Mouse (Mus musculus) adrenal gland, adult (tissue): ENCODE results near the gene D430041D05Rik.
A peak's percentile ranks its signal among the peaks of the same experiment; 100 is the strongest.

Source experiments
- DNase-seq, 2 experiments: peaks; one replicate each; pipeline ENCODE4 v3.0.0; 2022 to 2023; ENCODE audit warnings: low spot score in 1 of 2; ENCODE audit not compliant: inconsistent age in 2 of 2

D430041D05Rik gene

GRCm38 (mm10) chr2:104163978-104164487 is 246.8 kb downstream of the D430041D05Rik start:
- DNase-seq, result no peak

- no peak for DNase-seq
These were observed 247.4 kb downstream of the D430041D05Rik start for GRCm38 (mm10) chr2:104163418-104163817.

GRCm38 (mm10) chr2:104157831-104158230 is 253.0 kb downstream of the D430041D05Rik start:
- DNase-seq, result no peak

GRCm38 (mm10) chr2:104153876-104154275 is 256.9 kb downstream of the D430041D05Rik start:
- no peak for DNase-seq

- no peak for DNase-seq
These were observed 257.5 kb downstream of the D430041D05Rik start for GRCm38 (mm10) chr2:104153345-104153744.

- DNase-seq, result peak; percentile 45 to 82
These were observed 260.0 kb downstream of the D430041D05Rik start for GRCm38 (mm10) chr2:104150608-104151397.

- DNase-seq, result no peak
These were observed 262.8 kb downstream of the D430041D05Rik start for GRCm38 (mm10) chr2:104147910-104148561.

GRCm38 (mm10) chr2:104145983-104146382 is 264.8 kb downstream of the D430041D05Rik start:
- DNase-seq, result peak; percentile 86 to 93

- no peak for DNase-seq
These were observed 266.8 kb downstream of the D430041D05Rik start for GRCm38 (mm10) chr2:104144004-104144403.

GRCm38 (mm10) chr2:104142140-104142539 is 268.7 kb downstream of the D430041D05Rik start:
- DNase-seq, result no peak

GRCm38 (mm10) chr2:104135920-104136319 is 274.9 kb downstream of the D430041D05Rik start:
- DNase-seq, result no peak

GRCm38 (mm10) chr2:104134150-104135056 is 276.4 kb downstream of the D430041D05Rik start:
- DNase-seq, result peak; percentile 72 to 93

- DNase-seq, result peak; percentile 64 to 82
These were observed 277.6 kb downstream of the D430041D05Rik start for GRCm38 (mm10) chr2:104133042-104133810.

- DNase-seq, result no peak
These were observed 278.4 kb downstream of the D430041D05Rik start for GRCm38 (mm10) chr2:104132266-104132859.

- DNase-seq, result peak in 1 of 2 experiments; percentile 81
These were observed 279.8 kb downstream of the D430041D05Rik start for GRCm38 (mm10) chr2:104130969-104131368.

- peak in 1 of 2 experiments; percentile 38 for DNase-seq
These were observed 280.6 kb downstream of the D430041D05Rik start for GRCm38 (mm10) chr2:104130165-104130564.

- DNase-seq, result peak; percentile 75 to 90
These were observed 281.8 kb downstream of the D430041D05Rik start for GRCm38 (mm10) chr2:104128803-104129531.

- no peak for DNase-seq
These were observed 286.7 kb downstream of the D430041D05Rik start for GRCm38 (mm10) chr2:104124071-104124470.

GRCm38 (mm10) chr2:104123540-104123939 is 287.3 kb downstream of the D430041D05Rik start:
- no peak for DNase-seq
